Mouse (Mus musculus) midbrain, embryonic 16.5 days (tissue): ENCODE results near the gene Gxylt2. TPM values are rescaled to one million over a fixed set of nuclear protein-coding genes. Genes with fewer than 3 reads are reported as not detected.

ENCODE experiments used
- ATAC-seq: fragments of 200-750 bp; cut with Nextera tagmentation; 2 replicates; pipeline ENCODE4 v1.8.0; 2017; ENCODE audit warnings: moderate TSS enrichment
- H3K27ac ChIP-seq: fragments of 300-500 bp; sonication (generic); 2 replicates; pipeline ENCODE4 v1.5.1; 2014; ENCODE audit warnings: mild to moderate bottlenecking, low read length, mixed read lengths
- H3K27me3 ChIP-seq: fragments of 300-500 bp; sonication (generic); 2 replicates; pipeline ENCODE4 v1.6.1; 2014; ENCODE audit warnings: low read depth, low read length, mixed read lengths; ENCODE audit not compliant: control insufficient read depth, insufficient read depth
- H3K36me3 ChIP-seq: fragments of 300-500 bp; sonication (generic); 2 replicates; pipeline ENCODE4 v1.6.1; 2014; ENCODE audit warnings: mild to moderate bottlenecking, low read length, moderate library complexity, mixed read lengths; ENCODE audit not compliant: control insufficient read depth, insufficient read depth
- H3K4me1 ChIP-seq: fragments of 300-500 bp; sonication (generic); 2 replicates; pipeline ENCODE4 v1.6.1; 2014; ENCODE audit warnings: mild to moderate bottlenecking, low read length, mixed read lengths; ENCODE audit not compliant: control insufficient read depth, insufficient read depth
- H3K4me2 ChIP-seq: fragments of 300-500 bp; sonication (generic); 2 replicates; pipeline ENCODE4 v1.6.1; 2014; ENCODE audit warnings: mild to moderate bottlenecking, low read length, mixed read lengths
- H3K4me3 ChIP-seq: fragments of 300-500 bp; sonication (generic); 2 replicates; pipeline ENCODE4 v1.5.1; 2014; ENCODE audit warnings: low read depth, mild to moderate bottlenecking, low read length, moderate library complexity, mixed read lengths
- H3K9ac ChIP-seq: fragments of 300-500 bp; sonication (generic); 2 replicates; pipeline ENCODE4 v1.6.1; 2014; ENCODE audit warnings: low read depth, low read length, mixed read lengths
- H3K9me3 ChIP-seq: fragments of 300-500 bp; sonication (generic); replicated peaks from 2 replicates; pipeline ENCODE4 v1.6.1; 2014; ENCODE audit warnings: mild to moderate bottlenecking, low read length, mixed read lengths; ENCODE audit not compliant: control insufficient read depth, poor library complexity, severe bottlenecking
- WGBS: fragments of 180-500 bp; shearing (Covaris S2); extraction: QIAGEN DNeasy Blood & Tissue Kit; methylation state at CpG from one replicate; pipeline ENCODE4 v1.1.7; 2014; 5-methylcytosine and 5-hydroxymethylcytosine counted together
- polyA plus RNA-seq: library from polyadenylated mRNA; unstranded; fragments of >200 nt; fragmentation: Nextera tagmentation; extraction: Ambion mirVana; gene quantifications from 2 replicates; pipeline ENCODE4 v1.2.1, GENCODE M21; 2015

Gene Gxylt2
- polyA plus RNA-seq, 1 experiment from 2014 or later = 1.2 TPM

GRCm38 (mm10) chr6:100821367-100821766 is 116.8 kb downstream of the Gxylt2 start:
- Histone ChIP-seq H3K36me3 (no peaks in the 10 kb centered on the region), H3K27ac (no peak overlapping the region), H3K4me3 (no peak overlapping the region), H3K4me2 (no peak overlapping the region), H3K27me3 (no peaks in the 10 kb centered on the region), H3K4me1 (no peaks in the 10 kb centered on the region), H3K9ac (no peak overlapping the region), H3K9me3 (no peaks in the 10 kb centered on the region)
- 84% methylated on average over 2 of the region's 2 CpGs for whole genome bisulfite sequencing
- no peak for ATAC-seq

- H3K27me3 ChIP-seq = no peaks in the 10 kb centered on the region
- no peaks in the 10 kb centered on the region for H3K4me1 ChIP-seq
- no peak overlapping the region for H3K9ac ChIP-seq
- WGBS = 86% methylated on average over 1 of the region's 1 CpGs
- no peak for ATAC-seq
- no peaks in the 10 kb centered on the region for H3K36me3 ChIP-seq
- H3K27ac ChIP-seq = no peak overlapping the region
- H3K9me3 ChIP-seq = no peaks in the 10 kb centered on the region
- no peak overlapping the region for H3K4me2 ChIP-seq
- H3K4me3 ChIP-seq = no peak overlapping the region
Observed at GRCm38 (mm10) chr6:100823356-100823755, 118.8 kb downstream of the Gxylt2 start.

- Histone ChIP-seq H3K4me1 (no peaks in the 10 kb centered on the region), H3K36me3 (no peaks in the 10 kb centered on the region), H3K9me3 (no peaks in the 10 kb centered on the region), H3K4me2 (no peak overlapping the region), H3K27ac (no peak overlapping the region), H3K27me3 (no peaks in the 10 kb centered on the region), H3K4me3 (no peak overlapping the region), H3K9ac (no peak overlapping the region)
- ATAC-seq = no peak
- WGBS = 77% methylated on average over 7 of the region's 7 CpGs
Observed at GRCm38 (mm10) chr6:100824381-100824965, 119.9 kb downstream of the Gxylt2 start.

GRCm38 (mm10) chr6:100826046-100826445 is 121.5 kb downstream of the Gxylt2 start:
- Histone ChIP-seq H3K27ac (no peak overlapping the region), H3K36me3 (no peaks in the 10 kb centered on the region), H3K4me1 (no peaks in the 10 kb centered on the region), H3K9me3 (no peaks in the 10 kb centered on the region), H3K27me3 (no peaks in the 10 kb centered on the region), H3K9ac (no peak overlapping the region), H3K4me3 (no peak overlapping the region), H3K4me2 (no peak overlapping the region)
- ATAC-seq = no peak
- 95% methylated on average over 6 of the region's 6 CpGs for WGBS

- H3K4me3 ChIP-seq = no peak overlapping the region
- no peaks in the 10 kb centered on the region for H3K9me3 ChIP-seq
- no peaks in the 10 kb centered on the region for H3K27me3 ChIP-seq
- H3K36me3 ChIP-seq = no peaks in the 10 kb centered on the region
- WGBS = 97% methylated on average over 7 of the region's 7 CpGs
- no peak overlapping the region for H3K27ac ChIP-seq
- no peak overlapping the region for H3K4me2 ChIP-seq
- ATAC-seq = no peak
- no peaks in the 10 kb centered on the region; the same call in 1 of the 2 replicates for H3K4me1 ChIP-seq
- no peak overlapping the region for H3K9ac ChIP-seq
Observed at GRCm38 (mm10) chr6:100828565-100828964, 124.0 kb downstream of the Gxylt2 start.

GRCm38 (mm10) chr6:100829770-100830169 is 125.2 kb downstream of the Gxylt2 start:
- H3K9me3 ChIP-seq = no peaks in the 10 kb centered on the region
- H3K4me1 ChIP-seq = peaks cover 5% of the 10 kb centered on the region
- WGBS = 84% methylated on average over 5 of the region's 5 CpGs
- no peaks in the 10 kb centered on the region for H3K27me3 ChIP-seq
- no peak overlapping the region for H3K4me3 ChIP-seq
- no peak for ATAC-seq
- no peak overlapping the region for H3K9ac ChIP-seq
- H3K36me3 ChIP-seq = no peaks in the 10 kb centered on the region
- no peak overlapping the region for H3K4me2 ChIP-seq
- no peak overlapping the region for H3K27ac ChIP-seq

- Histone ChIP-seq H3K36me3 (peaks cover 3% of the 10 kb centered on the region; the same call in 1 of the 2 replicates), H3K4me3 (no peak overlapping the region), H3K9ac (no peak overlapping the region), H3K4me1 (peaks cover 17% of the 10 kb centered on the region), H3K27me3 (no peaks in the 10 kb centered on the region), H3K9me3 (no peaks in the 10 kb centered on the region), H3K27ac (no peak overlapping the region), H3K4me2 (no peak overlapping the region)
- no peak for ATAC-seq
- WGBS = 87% methylated on average over 3 of the region's 3 CpGs
Observed at GRCm38 (mm10) chr6:100831188-100831587, 126.7 kb downstream of the Gxylt2 start.

- no peaks in the 10 kb centered on the region for H3K27me3 ChIP-seq
- WGBS = 86% methylated on average over 6 of the region's 6 CpGs
Observed at GRCm38 (mm10) chr6:100831751-100832150, 127.2 kb downstream of the Gxylt2 start.

GRCm38 (mm10) chr6:100833355-100833754 is 128.8 kb downstream of the Gxylt2 start, which contains the start of gene Ppp4r2:
Gene Ppp4r2 (plus strand): TSS chr6:100833622.
- Histone ChIP-seq H3K4me1 (peaks cover 25% of the 10 kb centered on the region), H3K4me3 (peak within 1 kb of the TSS; percentile 87), H3K4me2 (peak within 1 kb of the TSS; percentile 73), H3K36me3 (peaks cover 8% of the 10 kb centered on the region), H3K9me3 (no peaks in the 10 kb centered on the region), H3K27ac (peak within 1 kb of the TSS; percentile 91), H3K9ac (peak within 1 kb of the TSS; percentile 82), H3K27me3 (no peaks in the 10 kb centered on the region)
- peak; percentile 96 for ATAC-seq
- under 1% methylated on average over 17 of the region's 50 CpGs for WGBS

More at GRCm38 (mm10) chr6:100831751-100832150, 127.2 kb downstream of the Gxylt2 start:
- Histone ChIP-seq H3K27ac (no peak overlapping the region), H3K9ac (no peak overlapping the region), H3K9me3 (no peaks in the 10 kb centered on the region), H3K36me3 (peaks cover 6% of the 10 kb centered on the region), H3K4me3 (no peak overlapping the region), H3K4me2 (no peak overlapping the region), H3K4me1 (peaks cover 18% of the 10 kb centered on the region)
- no peak for ATAC-seq
